Mouse (Mus musculus): ENCODE measurements at regions not wholly inside any gene's neighbourhood (a gene's known extent, or its start where the extent isn't known, plus 50 kb on each side); places are given as distances from the start of the nearest gene placed in this dataset.
"Not testable (repeated sequence)": the region's sequence is repeated elsewhere in the genome, so short reads cannot be mapped to it uniquely, and the experiment has no call there.

- not testable (repeated sequence) for H3K4me3 ChIP-seq (ENCODE audit: insufficient read depth, low read length); H3K4me1 ChIP-seq (ENCODE audit: control insufficient read depth, insufficient read depth, low read length); H3K27ac ChIP-seq (ENCODE audit: insufficient read depth, low read length)
These were observed 73.3 kb downstream of the Gm31371 start for GRCm38 (mm10) chr8:19976461-19976860.

GRCm38 (mm10) chr8:19979536-19980345, 76.5 kb downstream of the Gm31371 start:
- H3K27ac ChIP-seq (ENCODE audit: insufficient read depth, low read length), result no peak overlapping the region
- TF ChIP-seq POLR2A (IDR thresholded peaks at IDR 0.05; ENCODE audit: extremely low read depth, insufficient read depth, low read length) (no peak), CTCF (IDR thresholded peaks at IDR 0.05; ENCODE audit: extremely low read depth, insufficient read depth, low read length) (peak; percentile 34)
- no peaks in the 10 kb centered on the region for H3K4me1 ChIP-seq (ENCODE audit: control insufficient read depth, insufficient read depth, low read length)
- H3K4me3 ChIP-seq (ENCODE audit: insufficient read depth, low read length), result peak overlapping the region; percentile 28

GRCm38 (mm10) chr8:19980346-19980726, 77.1 kb downstream of the Gm31371 start:
- peak overlapping the region; percentile 28 for H3K4me3 ChIP-seq (ENCODE audit: insufficient read depth, low read length)
- not testable (repeated sequence) for H3K4me1 ChIP-seq (ENCODE audit: control insufficient read depth, insufficient read depth, low read length); H3K27ac ChIP-seq (ENCODE audit: insufficient read depth, low read length)

- H3K27ac ChIP-seq (ENCODE audit: insufficient read depth, low read length); H3K4me3 ChIP-seq (ENCODE audit: insufficient read depth, low read length): not testable (repeated sequence)
These were observed 104.9 kb downstream of the Gm31371 start for GRCm38 (mm10) chr8:20008106-20008505.

GRCm38 (mm10) chr8:20010947-20011346, 107.8 kb downstream of the Gm31371 start:
- not testable (repeated sequence) for H3K27ac ChIP-seq (ENCODE audit: insufficient read depth, low read length); H3K4me3 ChIP-seq (ENCODE audit: insufficient read depth, low read length)

More at GRCm38 (mm10) chr8:20008106-20008505, 104.9 kb downstream of the Gm31371 start:
- not testable (repeated sequence) for H3K4me1 ChIP-seq (ENCODE audit: control insufficient read depth, insufficient read depth, low read length)

GRCm38 (mm10) chr8:20013278-20013677, 110.1 kb downstream of the Gm31371 start:
- H3K4me3 ChIP-seq (ENCODE audit: insufficient read depth, low read length); H3K27ac ChIP-seq (ENCODE audit: insufficient read depth, low read length); H3K4me1 ChIP-seq (ENCODE audit: control insufficient read depth, insufficient read depth, low read length): not testable (repeated sequence)
- 0 out of 2 replicates have a peak, but pooled peaks have one; percentile 8 for TF ChIP-seq CTCF (IDR thresholded peaks at IDR 0.05; ENCODE audit: extremely low read depth, insufficient read depth, low read length)

More at GRCm38 (mm10) chr8:20010947-20011346, 107.8 kb downstream of the Gm31371 start:
- H3K4me1 ChIP-seq (ENCODE audit: control insufficient read depth, insufficient read depth, low read length), result not testable (repeated sequence)

GRCm38 (mm10) chr8:20014451-20015130, 111.4 kb downstream of the Gm31371 start:
- H3K4me1 ChIP-seq (ENCODE audit: control insufficient read depth, insufficient read depth, low read length); H3K4me3 ChIP-seq (ENCODE audit: insufficient read depth, low read length); H3K27ac ChIP-seq (ENCODE audit: insufficient read depth, low read length): not testable (repeated sequence)

GRCm38 (mm10) chr8:20015411-20016081, 112.4 kb downstream of the Gm31371 start:
- not testable (repeated sequence) for H3K4me3 ChIP-seq (ENCODE audit: insufficient read depth, low read length); H3K27ac ChIP-seq (ENCODE audit: insufficient read depth, low read length); H3K4me1 ChIP-seq (ENCODE audit: control insufficient read depth, insufficient read depth, low read length)

GRCm38 (mm10) chr8:20016082-20016840, 113.1 kb downstream of the Gm31371 start:
- H3K4me3 ChIP-seq (ENCODE audit: insufficient read depth, low read length); H3K27ac ChIP-seq (ENCODE audit: insufficient read depth, low read length); H3K4me1 ChIP-seq (ENCODE audit: control insufficient read depth, insufficient read depth, low read length): not testable (repeated sequence)

- not testable (repeated sequence) for H3K4me1 ChIP-seq (ENCODE audit: control insufficient read depth, insufficient read depth, low read length); H3K4me3 ChIP-seq (ENCODE audit: insufficient read depth, low read length); H3K27ac ChIP-seq (ENCODE audit: insufficient read depth, low read length)
These were observed 122.3 kb downstream of the Gm31371 start for GRCm38 (mm10) chr8:20025521-20025920.

- H3K4me1 ChIP-seq (ENCODE audit: control insufficient read depth, insufficient read depth, low read length); H3K4me3 ChIP-seq (ENCODE audit: insufficient read depth, low read length); H3K27ac ChIP-seq (ENCODE audit: insufficient read depth, low read length): not testable (repeated sequence)
These were observed 124.8 kb downstream of the Gm31371 start for GRCm38 (mm10) chr8:20027956-20028355.

GRCm38 (mm10) chr8:20030131-20030530, 126.9 kb downstream of the Gm31371 start:
- not testable (repeated sequence) for H3K4me3 ChIP-seq (ENCODE audit: insufficient read depth, low read length); H3K4me1 ChIP-seq (ENCODE audit: control insufficient read depth, insufficient read depth, low read length); H3K27ac ChIP-seq (ENCODE audit: insufficient read depth, low read length)

GRCm38 (mm10) chr8:20057626-20058025, 154.4 kb downstream of the Gm31371 start:
- not testable (repeated sequence) for H3K4me1 ChIP-seq (ENCODE audit: control insufficient read depth, insufficient read depth, low read length); H3K27ac ChIP-seq (ENCODE audit: insufficient read depth, low read length); H3K4me3 ChIP-seq (ENCODE audit: insufficient read depth, low read length)

GRCm38 (mm10) chr8:20098121-20098520, 194.9 kb downstream of the Gm31371 start:
- H3K4me1 ChIP-seq (ENCODE audit: control insufficient read depth, insufficient read depth, low read length); H3K4me3 ChIP-seq (ENCODE audit: insufficient read depth, low read length); H3K27ac ChIP-seq (ENCODE audit: insufficient read depth, low read length): not testable (repeated sequence)

- H3K27ac ChIP-seq (ENCODE audit: insufficient read depth, low read length); H3K4me3 ChIP-seq (ENCODE audit: insufficient read depth, low read length); H3K4me1 ChIP-seq (ENCODE audit: control insufficient read depth, insufficient read depth, low read length): not testable (repeated sequence)
These were observed 197.0 kb downstream of the Gm31371 start for GRCm38 (mm10) chr8:20100241-20100640.

Data from cortical plate, adult 2 months (tissue).